Mouse (Mus musculus) embryonic fibroblast, embryonic 13.5 days (primary cell): ENCODE data around the gene Snrpa1.

ENCODE experiments used
- CTCF ChIP-seq: IDR thresholded peaks from 2 replicates; pipeline ENCODE4 v1.5.1; 2011; ENCODE audit warnings: mild to moderate bottlenecking, control low read depth, low read length, moderate library complexity, borderline replicate concordance; ENCODE audit not compliant: insufficient read depth
- POLR2A ChIP-seq: IDR thresholded peaks from 2 replicates; pipeline ENCODE4 v1.6.1; 2011; ENCODE audit warnings: low read depth, mild to moderate bottlenecking, control low read depth, low read length, moderate library complexity

DNA sequence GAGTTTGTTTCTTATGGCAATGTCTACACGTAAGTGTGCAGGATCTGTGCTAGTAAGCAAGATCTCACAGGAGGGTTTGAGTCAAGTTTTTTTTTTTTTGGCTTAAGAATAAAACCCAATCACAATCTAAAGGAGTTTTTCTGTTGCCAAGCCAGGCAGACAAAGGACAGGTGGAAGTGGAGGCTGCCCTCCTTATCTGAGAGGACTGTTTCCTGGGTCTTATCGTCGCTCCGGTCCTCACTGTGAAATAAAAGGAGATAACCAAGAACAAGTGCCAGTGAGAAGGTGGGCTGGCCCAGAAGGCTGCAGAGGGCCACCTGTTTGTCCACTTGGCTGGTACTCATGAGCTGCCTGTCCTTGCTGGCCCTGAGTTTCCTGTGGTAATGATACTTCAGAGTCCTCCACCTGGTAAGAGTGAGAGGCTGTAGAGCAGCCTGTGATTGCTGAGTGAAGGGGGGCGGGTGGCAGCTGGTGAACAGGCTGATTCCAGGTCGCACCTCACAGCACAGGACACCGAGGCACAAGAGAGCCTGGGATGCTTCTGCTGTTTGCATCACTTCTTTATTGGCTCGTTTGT lies 58.2 kb downstream of the Snrpa1 start:
- no peak for TF ChIP-seq CTCF
- TF ChIP-seq POLR2A, result no peak
